Mouse (Mus musculus) heart, adult 2 months (tissue): ENCODE results near the gene Bcas3.

Experiments used
- CTCF ChIP-seq: fragments of 200-600 bp; IDR thresholded peaks from 2 replicates; pipeline ENCODE4 v1.8.1; 2022; ENCODE audit warnings: antibody characterized with exemption, mild to moderate bottlenecking, moderate library complexity
- EP300 ChIP-seq: fragments of 200-500 bp; IDR thresholded peaks from 2 replicates; pipeline ENCODE4 v1.6.1; 2011; ENCODE audit warnings: low read depth, low read length, control low read depth; ENCODE audit not compliant: insufficient read depth
- POLR2A ChIP-seq: fragments of 200-500 bp; IDR thresholded peaks from 2 replicates; pipeline ENCODE4 v1.6.1; 2011; ENCODE audit warnings: mild to moderate bottlenecking, low read depth, low read length, control low read depth; ENCODE audit not compliant: insufficient read depth

GRCm38 (mm10) chr11:85833761-85834385 lies 480.9 kb downstream of the Bcas3 start:
- TF ChIP-seq CTCF (no peak), EP300 (no peak), POLR2A (no peak)
